Mouse (Mus musculus): ENCODE data around the gene Wbp2nl. TPM values are rescaled to one million over a fixed set of nuclear protein-coding genes. Genes with fewer than 3 reads are reported as not detected.

Gene Wbp2nl
- polyA plus RNA-seq, 1 experiment, result not detected

DNA sequence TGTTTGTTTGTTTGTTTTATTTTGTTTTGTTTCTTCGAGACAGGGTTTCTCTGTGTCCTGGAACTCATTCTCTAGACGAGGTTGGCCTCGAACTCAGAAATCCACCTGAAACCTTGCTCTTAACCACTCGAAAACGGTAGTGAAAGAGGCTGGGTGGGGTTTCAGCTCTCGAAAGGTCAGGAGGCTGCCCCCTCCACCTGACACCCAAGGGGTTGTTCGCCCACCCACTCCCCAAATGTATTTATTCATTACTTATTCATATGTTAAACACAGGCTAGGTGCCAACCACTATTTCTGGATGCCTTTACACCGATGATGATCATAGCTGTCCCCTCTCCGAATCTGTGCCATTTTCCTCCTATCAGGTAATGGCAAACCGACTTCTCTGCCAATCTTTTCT lies 40.4 kb downstream of the Wbp2nl start:
- Histone ChIP-seq H3K27ac (ENCODE audit: insufficient read depth, low read depth, low read length) (no peak overlapping the region), H3K4me3 (ENCODE audit: insufficient read depth, low read length) (peak overlapping the region; percentile 80), H3K4me1 (ENCODE audit: control insufficient read depth, insufficient read depth, low read length) (peaks cover 7% of the 10 kb centered on the region)
- TF ChIP-seq POLR2A (IDR thresholded peaks at IDR 0.05; ENCODE audit: borderline replicate concordance, low read depth, low read length), result no peak
- TF ChIP-seq CTCF (IDR thresholded peaks at IDR 0.05; ENCODE audit: low read depth, low read length), result no peak

DNA sequence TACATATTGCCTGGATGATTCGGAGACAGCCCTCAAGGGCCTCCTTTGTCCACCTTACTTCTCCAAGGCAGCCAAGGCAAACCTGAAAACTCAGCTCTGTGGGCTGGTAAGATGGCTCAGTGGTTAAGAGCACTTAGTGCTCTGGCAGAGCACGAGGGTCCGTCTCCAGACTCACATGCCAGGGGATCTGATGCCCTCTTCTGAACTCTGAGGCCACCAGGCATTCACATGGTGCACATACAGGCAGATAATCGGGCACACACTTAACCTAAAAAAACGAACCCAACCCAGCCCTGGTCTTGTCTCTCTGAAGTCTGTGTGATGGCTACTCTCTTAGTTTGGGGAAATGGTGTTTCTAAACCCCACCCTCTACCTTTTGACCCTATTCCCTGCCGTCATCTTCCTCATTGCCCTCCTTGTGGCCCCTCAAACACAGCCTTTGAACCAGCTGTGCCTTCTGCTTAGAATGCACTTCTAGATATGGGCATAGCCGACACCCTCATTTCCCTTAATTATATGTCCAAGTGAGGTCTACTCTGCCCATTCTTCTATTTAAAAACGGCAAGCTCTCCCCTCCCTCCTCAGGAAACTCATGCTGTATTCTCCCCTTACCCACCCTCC lies 41.0 kb downstream of the Wbp2nl start:
- Histone ChIP-seq H3K27ac (ENCODE audit: insufficient read depth, low read depth, low read length) (no peak overlapping the region), H3K4me3 (ENCODE audit: insufficient read depth, low read length) (no peak overlapping the region), H3K4me1 (ENCODE audit: control insufficient read depth, insufficient read depth, low read length) (peaks cover 7% of the 10 kb centered on the region)
- TF ChIP-seq POLR2A (IDR thresholded peaks at IDR 0.05; ENCODE audit: borderline replicate concordance, low read depth, low read length) (no peak), CTCF (IDR thresholded peaks at IDR 0.05; ENCODE audit: low read depth, low read length) (no peak)

DNA sequence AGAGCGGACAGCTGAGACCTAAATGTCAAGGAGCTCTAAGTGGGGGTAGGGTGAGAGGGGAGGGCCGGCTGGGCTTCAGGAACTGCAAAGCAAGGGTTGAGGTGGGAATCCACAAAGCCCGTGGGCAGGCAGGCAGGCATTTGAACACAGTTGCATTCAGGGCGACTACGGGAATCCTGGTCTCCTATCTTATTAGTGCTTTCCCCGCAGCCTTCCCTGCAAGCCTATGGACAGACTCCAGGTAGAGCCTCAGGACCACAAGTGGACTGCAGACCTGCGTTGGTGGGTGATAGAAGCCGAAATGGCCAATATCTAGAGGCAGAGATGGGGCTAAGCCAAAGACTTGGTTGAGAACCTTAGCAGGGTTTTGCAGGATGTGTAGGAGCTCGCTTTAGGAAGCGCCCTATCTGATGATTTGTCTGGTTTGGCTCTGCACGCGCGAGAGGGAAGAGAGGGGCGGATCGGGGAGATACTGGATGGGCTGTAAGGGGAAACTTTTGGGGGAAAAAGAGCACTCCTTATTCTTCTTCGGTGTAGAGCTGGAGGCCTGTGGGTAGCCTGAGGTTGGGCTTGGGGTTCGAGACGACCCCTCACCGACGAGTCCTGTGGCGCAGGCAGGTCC lies 41.8 kb downstream of the Wbp2nl start:
- Histone ChIP-seq H3K4me1 (ENCODE audit: control insufficient read depth, insufficient read depth, low read length) (peaks cover 11% of the 10 kb centered on the region), H3K4me3 (ENCODE audit: insufficient read depth, low read length) (no peak overlapping the region), H3K27ac (ENCODE audit: insufficient read depth, low read depth, low read length) (no peak overlapping the region)
- TF ChIP-seq POLR2A (IDR thresholded peaks at IDR 0.05; ENCODE audit: borderline replicate concordance, low read depth, low read length) (no peak), CTCF (IDR thresholded peaks at IDR 0.05; ENCODE audit: low read depth, low read length) (no peak)

DNA sequence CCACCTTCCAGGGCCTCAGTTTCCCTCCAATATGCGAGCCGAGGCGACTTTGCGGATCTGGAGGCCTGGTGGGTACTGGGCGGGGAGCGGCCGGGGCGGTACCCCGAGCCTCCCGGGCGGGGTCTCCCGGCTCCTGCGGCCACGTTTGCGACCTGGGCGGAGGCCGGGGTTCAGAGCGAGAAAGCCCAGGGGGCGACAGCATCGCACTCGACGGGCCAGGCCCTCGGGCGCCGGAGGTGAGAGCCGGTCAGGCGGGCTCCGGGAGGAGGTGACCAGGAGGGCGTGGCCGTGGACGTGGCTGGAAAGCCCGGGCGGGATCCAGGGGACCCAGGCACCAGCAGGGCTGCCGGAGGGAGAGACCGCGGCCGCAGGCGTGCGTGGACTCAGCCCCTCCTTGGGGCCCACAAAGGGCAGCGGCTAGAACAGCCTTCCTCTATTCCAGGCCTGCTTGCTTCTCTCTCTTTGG lies 42.3 kb downstream of the Wbp2nl start:
- Histone ChIP-seq H3K27ac (ENCODE audit: insufficient read depth, low read depth, low read length) (no peak overlapping the region), H3K4me3 (ENCODE audit: insufficient read depth, low read length) (no peak overlapping the region), H3K4me1 (ENCODE audit: control insufficient read depth, insufficient read depth, low read length) (peaks cover 11% of the 10 kb centered on the region)
- TF ChIP-seq POLR2A (IDR thresholded peaks at IDR 0.05; ENCODE audit: borderline replicate concordance, low read depth, low read length) (no peak), CTCF (IDR thresholded peaks at IDR 0.05; ENCODE audit: low read depth, low read length) (no peak)

DNA sequence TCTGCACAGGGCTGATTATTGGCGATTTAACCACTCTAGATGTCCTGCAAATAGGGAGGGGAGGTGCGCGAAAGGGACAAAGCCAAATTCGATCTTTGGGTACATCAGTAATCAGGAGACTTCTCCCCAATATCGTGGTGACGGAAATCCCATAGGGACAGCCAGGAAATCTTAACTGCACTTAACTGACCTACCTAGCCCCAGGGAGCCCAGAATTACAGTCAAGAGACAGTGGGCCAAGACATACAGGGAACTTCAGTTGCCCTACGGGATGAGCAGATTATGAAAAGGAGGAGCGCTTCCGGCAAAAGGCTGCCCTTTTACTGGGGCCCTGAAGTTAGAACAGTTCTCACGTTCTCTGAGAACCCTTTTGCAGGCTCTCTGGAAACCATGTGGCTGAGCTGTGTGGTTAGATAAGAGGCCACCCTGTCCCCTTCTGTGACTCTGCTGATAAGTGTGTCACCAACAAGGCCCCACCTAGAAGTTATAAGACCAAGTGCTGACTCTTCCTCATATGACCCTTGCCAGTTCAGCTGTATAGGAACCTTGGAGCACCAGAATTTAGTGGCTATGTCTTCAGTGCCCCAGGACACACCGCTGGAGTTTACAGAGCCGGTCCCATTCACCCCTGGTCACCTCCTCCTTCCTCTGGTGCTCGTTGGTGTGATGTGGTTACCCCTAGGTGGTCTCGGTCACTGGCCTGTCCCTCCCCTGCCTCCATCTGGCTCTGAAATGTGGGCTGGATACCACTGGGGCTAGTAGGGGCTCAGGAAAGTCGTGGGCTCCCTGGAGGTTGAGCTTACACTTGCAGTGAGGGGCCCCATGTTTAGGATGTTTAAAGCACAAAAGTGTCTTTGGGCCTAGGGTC lies 43.2 kb downstream of the Wbp2nl start:
- TF ChIP-seq POLR2A (IDR thresholded peaks at IDR 0.05; ENCODE audit: borderline replicate concordance, low read depth, low read length), result no peak
- no peak for TF ChIP-seq CTCF (IDR thresholded peaks at IDR 0.05; ENCODE audit: low read depth, low read length)
- no peak overlapping the region for H3K4me3 ChIP-seq (ENCODE audit: insufficient read depth, low read length)

DNA sequence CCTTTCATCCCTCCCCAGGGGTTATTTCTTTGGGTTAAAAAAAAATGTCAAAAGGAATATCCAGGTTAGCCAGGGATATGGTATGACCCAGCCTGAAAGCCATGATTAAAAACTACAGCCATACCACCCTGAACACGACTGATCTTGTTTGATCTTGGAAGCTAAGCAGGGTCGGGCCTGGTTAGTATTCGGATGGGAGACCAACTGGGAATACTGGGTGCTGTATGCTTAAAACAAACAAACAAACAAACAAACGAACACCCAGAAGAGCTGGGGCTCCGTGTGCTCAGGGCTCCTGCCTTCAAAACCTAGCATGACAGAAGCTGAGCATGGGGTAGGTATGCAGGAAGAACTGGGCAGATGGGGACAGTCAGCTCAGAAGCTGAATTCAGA lies 43.8 kb downstream of the Wbp2nl start:
- Histone ChIP-seq H3K27ac (ENCODE audit: insufficient read depth, low read depth, low read length) (no peak overlapping the region), H3K4me3 (ENCODE audit: insufficient read depth, low read length) (no peak overlapping the region), H3K4me1 (ENCODE audit: control insufficient read depth, insufficient read depth, low read length) (peaks cover 12% of the 10 kb centered on the region)
- TF ChIP-seq CTCF (IDR thresholded peaks at IDR 0.05; ENCODE audit: low read depth, low read length) (no peak), POLR2A (IDR thresholded peaks at IDR 0.05; ENCODE audit: borderline replicate concordance, low read depth, low read length) (no peak)

More for the DNA sequence above, 43.2 kb downstream of the Wbp2nl start:
- Histone ChIP-seq H3K4me1 (ENCODE audit: control insufficient read depth, insufficient read depth, low read length) (peaks cover 11% of the 10 kb centered on the region), H3K27ac (ENCODE audit: insufficient read depth, low read depth, low read length) (no peak overlapping the region)

DNA sequence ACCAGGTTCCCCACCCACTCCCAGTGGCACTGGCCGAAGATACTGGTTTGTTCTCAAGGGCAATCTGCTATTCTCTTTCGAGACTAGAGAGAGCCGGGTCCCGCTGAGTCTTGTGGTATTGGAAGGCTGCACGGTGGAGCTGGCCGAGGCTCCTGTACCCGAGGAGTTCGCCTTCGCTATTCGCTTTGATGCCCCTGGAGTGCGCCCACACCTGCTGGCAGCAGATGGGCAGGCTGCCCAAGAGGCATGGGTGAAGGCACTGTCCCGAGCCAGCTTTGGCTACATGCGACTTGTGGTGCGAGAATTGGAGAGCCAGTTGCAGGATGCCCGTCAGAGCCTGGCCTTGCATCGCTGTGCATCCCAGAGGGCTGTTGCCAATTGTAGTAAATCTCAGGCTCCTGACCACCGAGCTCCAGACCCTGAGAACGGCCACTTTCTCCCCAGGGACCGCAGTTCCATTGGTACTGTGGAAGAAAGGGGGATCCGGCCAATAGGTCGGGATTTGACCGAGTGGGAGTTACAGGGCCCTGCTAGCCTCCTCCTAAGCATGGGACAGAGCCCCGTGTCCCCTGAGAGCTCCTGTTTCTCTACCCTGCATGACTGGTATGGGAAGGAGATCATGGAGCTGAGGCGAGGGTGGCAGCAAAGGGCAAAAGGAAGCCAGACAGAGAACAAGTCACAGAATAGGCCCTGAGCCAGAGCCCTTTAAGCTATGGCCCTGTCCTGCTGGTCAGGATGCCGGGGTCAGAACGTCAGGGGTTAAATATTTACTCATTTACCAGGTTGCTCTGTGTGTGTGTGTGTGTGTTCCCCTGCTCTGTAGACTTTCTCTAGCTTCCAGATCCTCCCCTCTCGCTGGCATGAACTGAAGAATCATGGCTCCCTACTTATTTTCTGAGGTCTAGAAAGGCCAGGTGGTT lies 44.9 kb downstream of the Wbp2nl start:
- Histone ChIP-seq H3K4me1 (ENCODE audit: control insufficient read depth, insufficient read depth, low read length) (peaks cover 19% of the 10 kb centered on the region), H3K27ac (ENCODE audit: insufficient read depth, low read depth, low read length) (no peak overlapping the region), H3K4me3 (ENCODE audit: insufficient read depth, low read length) (no peak overlapping the region)
- no peak for TF ChIP-seq POLR2A (IDR thresholded peaks at IDR 0.05; ENCODE audit: borderline replicate concordance, low read depth, low read length)
- TF ChIP-seq CTCF (IDR thresholded peaks at IDR 0.05; ENCODE audit: low read depth, low read length), result no peak

DNA sequence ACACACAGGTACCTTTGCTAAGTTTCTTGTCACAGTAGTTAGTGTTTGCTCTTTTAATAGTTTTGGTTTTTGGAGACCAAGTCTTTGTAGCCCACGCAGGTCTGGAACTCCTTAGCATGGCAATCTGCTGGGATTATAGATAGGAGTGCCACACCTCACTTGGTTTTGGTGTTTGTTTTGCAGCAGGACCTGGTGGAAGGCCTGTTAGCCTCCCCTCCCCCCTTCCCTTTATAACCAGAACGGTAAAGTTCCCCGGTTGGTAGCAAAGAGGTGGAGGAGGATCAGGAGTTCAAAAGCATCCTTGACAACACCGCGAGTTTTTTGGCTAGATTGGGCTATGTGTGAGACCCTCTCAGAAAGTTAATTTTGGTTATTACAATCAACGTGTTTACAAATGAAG lies 46.2 kb downstream of the Wbp2nl start:
- H3K4me3 ChIP-seq (ENCODE audit: insufficient read depth, low read length), result no peak overlapping the region
- TF ChIP-seq CTCF (IDR thresholded peaks at IDR 0.05; ENCODE audit: low read depth, low read length) (no peak), POLR2A (IDR thresholded peaks at IDR 0.05; ENCODE audit: borderline replicate concordance, low read depth, low read length) (no peak)
- no peak overlapping the region for H3K27ac ChIP-seq (ENCODE audit: insufficient read depth, low read depth, low read length)
- H3K4me1 ChIP-seq (ENCODE audit: control insufficient read depth, insufficient read depth, low read length), result peaks cover 25% of the 10 kb centered on the region

DNA sequence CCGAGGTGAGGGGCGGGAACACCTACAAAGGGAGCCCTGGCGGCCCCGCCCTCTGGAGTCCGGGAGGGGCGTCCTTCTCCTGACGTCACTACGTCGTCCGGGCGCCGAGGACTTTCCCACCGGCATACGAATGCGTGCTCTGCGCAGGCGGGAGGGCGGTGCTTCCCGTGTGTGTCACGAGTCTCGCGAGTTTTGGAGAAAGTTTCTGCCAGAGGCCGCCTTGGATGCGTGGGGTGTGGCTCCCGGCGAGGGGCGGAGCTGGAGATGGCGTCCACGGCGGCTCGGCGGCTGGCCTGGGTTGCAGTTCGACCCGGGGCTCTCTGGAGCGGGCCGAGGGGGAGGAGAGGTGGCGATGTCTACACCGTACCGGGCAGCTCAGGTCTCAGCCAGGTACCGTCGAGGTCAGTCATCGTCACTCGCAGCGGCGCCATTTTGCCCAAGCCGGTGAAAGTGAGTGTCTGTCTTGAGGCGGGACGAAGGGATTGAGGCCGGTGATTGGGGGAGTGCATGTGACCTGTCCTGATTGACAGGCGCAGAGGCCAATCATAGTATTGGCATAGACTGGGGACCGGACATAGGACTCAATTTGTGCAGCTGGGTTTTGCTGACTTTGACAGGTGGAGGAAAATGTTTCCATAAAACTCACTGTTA lies 47.2 kb downstream of the Wbp2nl start:
- peak overlapping the region; percentile 79 for H3K4me3 ChIP-seq (ENCODE audit: insufficient read depth, low read length)
- TF ChIP-seq CTCF (IDR thresholded peaks at IDR 0.05; ENCODE audit: low read depth, low read length) (no peak), POLR2A (IDR thresholded peaks at IDR 0.05; ENCODE audit: borderline replicate concordance, low read depth, low read length) (no peak)
- H3K27ac ChIP-seq (ENCODE audit: insufficient read depth, low read depth, low read length), result peak overlapping the region; percentile 75
- H3K4me1 ChIP-seq (ENCODE audit: control insufficient read depth, insufficient read depth, low read length), result peaks cover 25% of the 10 kb centered on the region
